Mouse (Mus musculus) MEL (cell line): Measurements from ENCODE around the gene Cox7a1. TPM values are rescaled to one million over a fixed set of nuclear protein-coding genes. Genes with fewer than 3 reads are reported as not detected.
"Not testable (repeated sequence)": the region's sequence is repeated elsewhere in the genome, so short reads cannot be mapped to it uniquely, and the experiment has no call there.

Experiments used
- DNase-seq: peaks from one replicate; pipeline ENCODE4 v3.0.0; 2011; ENCODE audit warnings: low read depth, low spot score
- H3K27ac ChIP-seq: 2 replicates; pipeline ENCODE4 v1.5.1; 2012; ENCODE audit warnings: low read depth, mild to moderate bottlenecking, control low read depth, low read length, moderate library complexity; ENCODE audit not compliant: control insufficient read depth
- H3K27me3 ChIP-seq, 2 experiments: fragments of 150-350 bp in 1 of 2; sonication (generic) in 1 of 2; 2 replicates each; pipeline ENCODE4 v1.6.1; 2012; ENCODE audit warnings: low read length in 2 of 2, mild to moderate bottlenecking in 2 of 2, improper control_type of control experiment in 1 of 2, moderate library complexity in 1 of 2; ENCODE audit not compliant: insufficient read depth in 2 of 2, control insufficient read depth in 1 of 2
- H3K36me3 ChIP-seq, 2 experiments: 2 replicates each; pipeline ENCODE4 v1.6.1; 2012 to 2014; ENCODE audit warnings: low read length in 2 of 2, improper control_type of control experiment in 1 of 2, inconsistent platforms in 1 of 2, mild to moderate bottlenecking in 1 of 2; ENCODE audit not compliant: insufficient read depth in 2 of 2, control insufficient read depth in 1 of 2
- H3K4me1 ChIP-seq, 2 experiments: fragments of 150-350 bp in 1 of 2; sonication (generic) in 1 of 2; 2 replicates each; pipeline ENCODE4 v1.6.1; 2012; ENCODE audit warnings: low read length in 2 of 2, improper control_type of control experiment in 1 of 2, mild to moderate bottlenecking in 1 of 2; ENCODE audit not compliant: insufficient read depth in 2 of 2, control insufficient read depth in 1 of 2
- H3K4me3 ChIP-seq, 2 experiments: fragments of 150-350 bp in 1 of 2; sonication (generic) in 1 of 2; 2 replicates each; pipeline ENCODE4 v1.5.1; 2012; ENCODE audit warnings: low read depth in 2 of 2, low read length in 2 of 2, mild to moderate bottlenecking in 2 of 2, moderate library complexity in 2 of 2, control low read depth in 1 of 2, improper control_type of control experiment in 1 of 2; ENCODE audit not compliant: control insufficient read depth in 1 of 2, insufficient read depth in 1 of 2
- H3K79me2 ChIP-seq: 2 replicates; pipeline ENCODE4 v1.6.1; 2012; ENCODE audit warnings: mild to moderate bottlenecking, low read length, moderate library complexity; ENCODE audit not compliant: control insufficient read depth, poor library complexity, insufficient read depth
- H3K9ac ChIP-seq: 2 replicates; pipeline ENCODE4 v1.6.1; 2012; ENCODE audit warnings: low read depth, mild to moderate bottlenecking, control low read depth, low read length, moderate library complexity; ENCODE audit not compliant: control insufficient read depth, poor library complexity, severe bottlenecking
- H3K9me3 ChIP-seq: fragments of 150-350 bp; sonication (generic); replicated peaks from 2 replicates; pipeline ENCODE4 v1.6.1; 2012; ENCODE audit warnings: mild to moderate bottlenecking, low read length, improper control_type of control experiment, moderate library complexity; ENCODE audit not compliant: insufficient read depth
- BHLHE40 ChIP-seq: IDR thresholded peaks from 2 replicates; pipeline ENCODE4 v1.6.1; 2012; ENCODE audit warnings: low read depth, mild to moderate bottlenecking, inconsistent platforms, low read length, improper control_type of control experiment, borderline replicate concordance
- CHD1 ChIP-seq: IDR thresholded peaks from 2 replicates; pipeline ENCODE4 v1.6.1; 2012; ENCODE audit warnings: low read depth, mild to moderate bottlenecking, inconsistent platforms, low read length, improper control_type of control experiment
- CTCF ChIP-seq, 3 experiments: IDR thresholded peaks in 2 of 3; conservative IDR thresholded peaks in 1 of 3; 2 replicates each; pipeline ENCODE4 v1.5.1; 2011 to 2012; ENCODE audit warnings: low read length in 3 of 3, low read depth in 2 of 3, mild to moderate bottlenecking in 2 of 3, improper control_type of control experiment in 1 of 3, inconsistent platforms in 1 of 3, mixed read lengths in 1 of 3, moderate library complexity in 1 of 3; ENCODE audit not compliant: control insufficient read depth in 1 of 3, insufficient read depth in 1 of 3, poor library complexity in 1 of 3, severe bottlenecking in 1 of 3
- E2F4 ChIP-seq: IDR thresholded peaks from 2 replicates; pipeline ENCODE4 v1.6.1; 2011; ENCODE audit warnings: low read depth, low read length, improper control_type of control experiment, borderline replicate concordance
- ELF1 ChIP-seq: IDR thresholded peaks from 2 replicates; pipeline ENCODE4 v1.6.1; 2014; ENCODE audit warnings: low read depth, mild to moderate bottlenecking, inconsistent platforms, low read length, improper control_type of control experiment, moderate library complexity
- ETS1 ChIP-seq: IDR thresholded peaks from 2 replicates; pipeline ENCODE4 v1.6.1; 2012; ENCODE audit warnings: low read depth, mild to moderate bottlenecking, inconsistent platforms, low read length, improper control_type of control experiment, moderate library complexity
- GATA1 ChIP-seq: IDR thresholded peaks from 2 replicates; pipeline ENCODE4 v1.6.1; 2011; ENCODE audit warnings: low read depth, low read length, improper control_type of control experiment
- JUND ChIP-seq: IDR thresholded peaks from 2 replicates; pipeline ENCODE4 v1.6.1; 2011; ENCODE audit warnings: low read depth, mild to moderate bottlenecking, improper control_type of control experiment, low read length
- MAFK ChIP-seq: IDR thresholded peaks from 2 replicates; pipeline ENCODE4 v1.6.1; 2011; ENCODE audit warnings: low read depth, mild to moderate bottlenecking, low read length, improper control_type of control experiment, borderline replicate concordance
- MYB ChIP-seq: IDR thresholded peaks from 2 replicates; pipeline ENCODE4 v1.6.1; 2011; ENCODE audit warnings: mild to moderate bottlenecking, low read depth, low read length, improper control_type of control experiment
- POLR2AphosphoS5 ChIP-seq: IDR thresholded peaks from 2 replicates; pipeline ENCODE4 v1.6.1; 2012; ENCODE audit warnings: low read depth, borderline replicate concordance, mild to moderate bottlenecking, inconsistent platforms, low read length, moderate library complexity, mixed read lengths
- RAD21 ChIP-seq: IDR thresholded peaks from 2 replicates; pipeline ENCODE4 v1.6.1; 2011; ENCODE audit warnings: mild to moderate bottlenecking, low read depth, low read length, improper control_type of control experiment
- RCOR1 ChIP-seq: IDR thresholded peaks from 2 replicates; pipeline ENCODE4 v1.6.1; 2012; ENCODE audit warnings: low read depth, mild to moderate bottlenecking, inconsistent platforms, low read length, improper control_type of control experiment
- SMC3 ChIP-seq: IDR thresholded peaks from 2 replicates; pipeline ENCODE4 v1.6.1; 2011; ENCODE audit warnings: low read depth, low read length, improper control_type of control experiment
- TAL1 ChIP-seq: IDR thresholded peaks from 2 replicates; pipeline ENCODE4 v1.6.1; 2012; ENCODE audit warnings: mild to moderate bottlenecking, inconsistent platforms, low read length, moderate library complexity, mixed read lengths
- TBP ChIP-seq: IDR thresholded peaks from 2 replicates; pipeline ENCODE4 v1.8.0; 2011; ENCODE audit warnings: low read depth, low read length, improper control_type of control experiment
- USF1 ChIP-seq: IDR thresholded peaks from 2 replicates; pipeline ENCODE4 v1.6.1; 2014; ENCODE audit warnings: low read depth, mild to moderate bottlenecking, inconsistent platforms, low read length, improper control_type of control experiment, moderate library complexity
- ZC3H11A ChIP-seq: IDR thresholded peaks from 2 replicates; pipeline ENCODE4 v1.6.1; 2012; ENCODE audit warnings: low read depth, mild to moderate bottlenecking, inconsistent platforms, low read length, improper control_type of control experiment
- ZMIZ1 ChIP-seq: IDR thresholded peaks from 2 replicates; pipeline ENCODE4 v1.6.1; 2012; ENCODE audit warnings: low read depth, mild to moderate bottlenecking, inconsistent platforms, low read length, improper control_type of control experiment, moderate library complexity
- ZNF384 ChIP-seq: IDR thresholded peaks from 2 replicates; pipeline ENCODE4 v1.6.1; 2012; ENCODE audit warnings: low read depth, mild to moderate bottlenecking, inconsistent platforms, low read length, improper control_type of control experiment
- polyA plus RNA-seq, 2 experiments: library from polyadenylated mRNA; stranded (reverse) in 1 of 2; unstranded in 1 of 2; fragments of >175 nt in 1 of 2; fragments of >200 nt in 1 of 2; gene quantifications; 2 replicates each; pipeline versions ENCODE4 v1.2.1 to v1.2.4; 2012; ENCODE audit warnings: low replicate concordance in 2 of 2, low read depth in 1 of 2; ENCODE audit not compliant: insufficient read length in 2 of 2, insufficient read depth in 1 of 2, missing spikeins in 1 of 2
- total RNA-seq: library from RNA; depleted of rRNA; stranded (reverse); fragments of 300-350 nt; gene quantifications from 2 replicates; pipeline ENCODE4 v1.2.3, GENCODE M21; 2012

The Cox7a1 gene
- total and polyA plus RNA-seq, 3 experiments, result 8.9 to 11.1 TPM; not detected in 1

DNA sequence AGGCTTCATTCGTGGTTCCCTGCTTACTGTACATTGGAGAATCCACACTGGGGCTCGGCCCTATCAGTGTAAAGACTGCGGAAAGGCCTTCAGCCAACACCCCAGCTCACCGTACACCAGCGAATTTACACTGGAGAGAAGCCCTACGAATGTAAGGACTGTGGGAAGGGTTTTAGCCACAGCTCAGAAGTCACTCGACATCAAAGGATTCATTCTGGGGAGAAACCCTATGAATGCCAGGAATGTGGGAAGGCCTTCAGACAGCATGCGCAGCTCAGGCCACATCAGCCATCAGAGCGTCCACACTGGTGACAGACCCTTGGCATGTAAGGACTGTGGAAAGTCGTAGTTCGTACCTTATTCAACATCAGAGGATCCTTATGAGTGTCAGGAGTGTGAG, 5.7 kb upstream of the Cox7a1 start:
- Histone ChIP-seq H3K9ac (no peak overlapping the region), H3K27me3 (no peaks in the 10 kb centered on the region), H3K27ac (no peak overlapping the region), H3K9me3 (no peaks in the 10 kb centered on the region), H3K4me1 (no peaks in the 10 kb centered on the region), H3K79me2 (no peaks in the 10 kb centered on the region), H3K4me3 (no peak overlapping the region), H3K36me3 (no peaks in the 10 kb centered on the region)
- TF ChIP-seq ELF1, result no peak
- TF ChIP-seq E2F4, result no peak
- no peak for TF ChIP-seq TBP
- TF ChIP-seq JUND, result no peak
- no peak for TF ChIP-seq MYB
- no peak for TF ChIP-seq MAFK
- TF ChIP-seq RAD21, result no peak
- no peak for TF ChIP-seq ZMIZ1
- TF ChIP-seq ETS1, result no peak
- TF ChIP-seq POLR2AphosphoS5, result no peak
- TF ChIP-seq ZC3H11A, result no peak
- TF ChIP-seq GATA1, result no peak
- DNase-seq, result no peak

DNA sequence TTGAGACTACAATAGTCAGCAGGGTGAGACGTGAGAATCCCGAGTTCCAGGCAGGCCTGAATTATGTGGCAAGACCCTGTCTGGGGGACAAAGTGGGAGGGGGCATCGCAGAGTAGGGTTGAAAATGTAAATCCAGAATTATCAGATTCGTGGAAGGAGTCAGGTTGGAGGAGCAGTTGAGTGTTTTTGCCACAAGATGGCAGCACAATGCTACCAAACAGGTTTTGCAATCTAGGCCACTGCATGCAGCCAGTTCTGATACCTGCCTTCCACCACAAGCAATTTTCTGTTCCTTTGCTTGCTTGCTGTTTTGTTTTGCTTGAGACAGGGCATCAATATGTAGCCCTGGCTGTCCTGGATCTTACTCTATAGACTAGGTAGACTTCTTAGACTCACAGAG, 2.6 kb upstream of the Cox7a1 start:
- peak; percentile 86 for DNase-seq
- peaks cover 0 to 4% of the 10 kb centered on the region in 2 experiments; a peak in 1 of 4 replicates for H3K4me1 ChIP-seq
- no peaks in the 10 kb centered on the region for H3K9me3 ChIP-seq
- no peak overlapping the region for H3K27ac ChIP-seq
- TF ChIP-seq TAL1, result no peak
- TF ChIP-seq GATA1, result 0 out of 2 replicates have a peak, but pooled peaks have one; percentile 11
- no peak for TF ChIP-seq MYB
- peak; percentile 59 to 68 (median 66) for TF ChIP-seq CTCF (IDR thresholded peaks at IDR 0.05 in 2 of 3, conservative IDR thresholded peaks at IDR 0.05 in 1 of 3; ENCODE audit: control insufficient read depth in 1 of 3, insufficient read depth in 1 of 3, low read depth in 2 of 3, low read length in 3 of 3, poor library complexity in 1 of 3, severe bottlenecking in 1 of 3)
- no peak for TF ChIP-seq ZMIZ1
- TF ChIP-seq USF1, result no peak
- TF ChIP-seq ZNF384, result peak; percentile 94
- 0 out of 2 replicates have a peak, but pooled peaks have one; percentile 38 for TF ChIP-seq TBP
- peak; percentile 74 for TF ChIP-seq ZC3H11A
- TF ChIP-seq SMC3, result peak; percentile 65
- TF ChIP-seq RAD21, result peak; percentile 73
- TF ChIP-seq RCOR1, result no peak
- TF ChIP-seq BHLHE40, result no peak
- TF ChIP-seq CHD1, result no peak
- H3K9ac ChIP-seq, result no peak overlapping the region
- H3K4me3 ChIP-seq, result no peak overlapping the region
- H3K79me2 ChIP-seq, result no peaks in the 10 kb centered on the region
- no peaks in the 10 kb centered on the region for H3K27me3 ChIP-seq
- H3K36me3 ChIP-seq, result peaks cover 0 to 2% of the 10 kb centered on the region in 2 experiments; a peak in 2 of 4 replicates

DNA sequence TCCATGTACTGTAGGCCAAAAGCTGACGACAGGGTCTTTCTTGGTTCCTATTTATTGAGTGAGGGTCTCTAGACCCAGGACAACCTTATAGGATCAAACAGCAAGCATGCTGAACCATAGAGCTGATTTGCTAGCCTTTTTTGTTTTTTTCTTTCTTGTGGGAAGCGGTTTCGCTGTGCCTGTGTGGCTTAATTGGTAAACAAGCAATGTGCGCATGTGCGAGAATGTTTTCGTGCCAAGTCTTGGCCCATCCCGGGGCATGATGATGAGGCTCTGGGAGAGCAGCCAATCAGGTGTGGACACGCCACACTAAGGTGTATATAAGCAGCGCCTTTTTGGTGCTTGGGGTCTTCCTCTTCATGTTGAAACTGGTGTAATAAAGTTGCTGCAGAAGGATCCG, 2.0 kb upstream of the Cox7a1 start:
- not testable (repeated sequence) for H3K9me3 ChIP-seq, H3K79me2 ChIP-seq, H3K36me3 ChIP-seq, H3K9ac ChIP-seq, H3K27ac ChIP-seq, H3K4me3 ChIP-seq, H3K27me3 ChIP-seq, H3K4me1 ChIP-seq, DNase-seq
